Mouse (Mus musculus) lung, postnatal 0 days (tissue): Measurements from ENCODE around the gene Inhbc.

Source experiments
- CTCF ChIP-seq: IDR thresholded peaks from 2 replicates; pipeline ENCODE4 v1.5.1; 2016; ENCODE audit warnings: antibody characterized with exemption, mild to moderate bottlenecking
- EP300 ChIP-seq: IDR thresholded peaks from 2 replicates; pipeline ENCODE4 v1.6.1; 2016; ENCODE audit warnings: antibody characterized with exemption, mild to moderate bottlenecking, control low read depth

GRCm38 (mm10) chr10:127311476-127312355, 58.5 kb downstream of the Inhbc start, which contains the start of gene Mars:
- TF ChIP-seq EP300, result 0 out of 2 replicates have a peak, but pooled peaks have one; percentile 2
- no peak for TF ChIP-seq CTCF
